Mouse (Mus musculus) hindbrain, postnatal 0 days (tissue): ENCODE results near the gene 4932438A13Rik. TPM values are rescaled to one million over a fixed set of nuclear protein-coding genes. Genes with fewer than 3 reads are reported as not detected.

Experiments used
- ATAC-seq: fragments of 200-750 bp; cut with Nextera tagmentation; 2 replicates; pipeline ENCODE4 v1.8.0; 2017; ENCODE audit warnings: mild to moderate bottlenecking, moderate TSS enrichment, moderate library complexity
- DNase-seq: peaks from one replicate; pipeline ENCODE4 v3.0.0-alpha.2; 2015; ENCODE audit warnings: low spot score
- H3K27ac ChIP-seq: fragments of 300-500 bp; sonication (generic); 2 replicates; pipeline ENCODE4 v1.5.1; 2014; ENCODE audit warnings: mild to moderate bottlenecking
- H3K27me3 ChIP-seq: fragments of 300-500 bp; sonication (generic); 2 replicates; pipeline ENCODE4 v1.6.1; 2014; ENCODE audit warnings: low read length, mixed read lengths; ENCODE audit not compliant: insufficient read depth
- H3K36me3 ChIP-seq: fragments of 300-500 bp; sonication (generic); 2 replicates; pipeline ENCODE4 v1.6.1; 2014; ENCODE audit warnings: low read length, mixed read lengths; ENCODE audit not compliant: insufficient read depth
- H3K4me1 ChIP-seq: fragments of 300-500 bp; sonication (generic); 2 replicates; pipeline ENCODE4 v1.6.1; 2014; ENCODE audit warnings: antibody characterized with exemption, low read length, mixed read lengths; ENCODE audit not compliant: insufficient read depth
- H3K4me2 ChIP-seq: fragments of 300-500 bp; sonication (generic); 2 replicates; pipeline ENCODE4 v1.6.1; 2014; ENCODE audit warnings: low read depth, mild to moderate bottlenecking, low read length, moderate library complexity, mixed read lengths
- H3K4me3 ChIP-seq: fragments of 300-500 bp; sonication (generic); 2 replicates; pipeline ENCODE4 v1.5.1; 2014; ENCODE audit warnings: low read length
- H3K9ac ChIP-seq: fragments of 300-500 bp; sonication (generic); replicated peaks from 2 replicates; pipeline ENCODE4 v1.6.1; 2014; ENCODE audit warnings: mild to moderate bottlenecking, low read length, moderate library complexity, mixed read lengths
- H3K9me3 ChIP-seq: fragments of 300-500 bp; sonication (generic); 2 replicates; pipeline ENCODE4 v1.6.1; 2016; ENCODE audit warnings: low read length, mixed read lengths
- CTCF ChIP-seq: IDR thresholded peaks from 2 replicates; pipeline ENCODE4 v1.5.1; 2016; ENCODE audit warnings: antibody characterized with exemption, control low read depth, low read depth
- WGBS: fragments of 180-500 bp; shearing (Covaris S2); extraction: QIAGEN DNeasy Blood & Tissue Kit; methylation state at CpG from one replicate; pipeline ENCODE4 v1.1.7; 2014; 5-methylcytosine and 5-hydroxymethylcytosine counted together
- polyA plus RNA-seq: library from polyadenylated mRNA; unstranded; fragments of >200 nt; fragmentation: Nextera tagmentation; extraction: Ambion mirVana; gene quantifications from 2 replicates; pipeline ENCODE4 v1.2.1, GENCODE M21; 2015
- total RNA-seq: library from RNA; depleted of rRNA; stranded (reverse); fragments of >200 nt; gene quantifications from 2 replicates; pipeline ENCODE4 v1.2.3, GENCODE M21; 2014

The 4932438A13Rik gene
- total and polyA plus RNA-seq, 2 experiments from 2014 or later: 58.9 to 75.9 TPM

- 94% methylated on average over 3 of the region's 3 CpGs for WGBS
- Histone ChIP-seq H3K27me3 (no peaks in the 10 kb centered on the region), H3K4me2 (no peak overlapping the region), H3K27ac (no peak overlapping the region), H3K4me1 (no peaks in the 10 kb centered on the region), H3K9ac (no peak overlapping the region), H3K9me3 (no peaks in the 10 kb centered on the region), H3K36me3 (peaks cover 14% of the 10 kb centered on the region), H3K4me3 (no peak overlapping the region)
- no peak for TF ChIP-seq CTCF
- ATAC-seq (no peak), DNase-seq (no peak)
Measured at GRCm38 (mm10) chr3:36905372-36905771, 42.5 kb downstream of the 4932438A13Rik start.

GRCm38 (mm10) chr3:36917832-36918231 lies 54.9 kb downstream of the 4932438A13Rik start:
- Histone ChIP-seq H3K4me1 (no peaks in the 10 kb centered on the region), H3K4me2 (no peak overlapping the region), H3K4me3 (no peak overlapping the region), H3K9ac (no peak overlapping the region), H3K27ac (no peak overlapping the region), H3K27me3 (no peaks in the 10 kb centered on the region), H3K9me3 (no peaks in the 10 kb centered on the region), H3K36me3 (peaks cover 11% of the 10 kb centered on the region)
- DNase-seq (no peak), ATAC-seq (no peak)
- no peak for TF ChIP-seq CTCF
- 88% methylated on average over 2 of the region's 2 CpGs for WGBS

GRCm38 (mm10) chr3:36918322-36918721 lies 55.4 kb downstream of the 4932438A13Rik start:
- H3K4me3 ChIP-seq: no peak overlapping the region
- H3K36me3 ChIP-seq: peaks cover 11% of the 10 kb centered on the region
- no peaks in the 10 kb centered on the region for H3K4me1 ChIP-seq
- H3K9me3 ChIP-seq: no peaks in the 10 kb centered on the region
- DNase-seq (no peak), ATAC-seq (no peak)
- no peak overlapping the region for H3K9ac ChIP-seq
- 98% methylated on average over 4 of the region's 4 CpGs for WGBS
- H3K27ac ChIP-seq: no peak overlapping the region
- no peak overlapping the region for H3K4me2 ChIP-seq
- no peaks in the 10 kb centered on the region for H3K27me3 ChIP-seq
- no peak for TF ChIP-seq CTCF

GRCm38 (mm10) chr3:36941572-36941971 lies 78.7 kb downstream of the 4932438A13Rik start:
- Histone ChIP-seq H3K4me3 (no peak overlapping the region), H3K36me3 (peaks cover 6% of the 10 kb centered on the region; the same call in 1 of the 2 replicates), H3K4me1 (no peaks in the 10 kb centered on the region), H3K27ac (no peak overlapping the region), H3K9ac (no peak overlapping the region), H3K9me3 (no peaks in the 10 kb centered on the region), H3K27me3 (no peaks in the 10 kb centered on the region), H3K4me2 (no peak overlapping the region)
- no peak for DNase-seq
- no peak for TF ChIP-seq CTCF
- no peak for ATAC-seq
- 23% methylated on average over 5 of the region's 5 CpGs for WGBS

- no peak for TF ChIP-seq CTCF
- no peak for ATAC-seq
- H3K27me3 ChIP-seq: no peaks in the 10 kb centered on the region
- no peaks in the 10 kb centered on the region for H3K4me1 ChIP-seq
- peaks cover 2% of the 10 kb centered on the region; the same call in 1 of the 2 replicates for H3K36me3 ChIP-seq
- H3K4me3 ChIP-seq: no peak overlapping the region
- H3K27ac ChIP-seq: no peak overlapping the region
- 67% methylated on average over 6 of the region's 6 CpGs for WGBS
- DNase-seq: peak; percentile 34
- no peaks in the 10 kb centered on the region for H3K9me3 ChIP-seq
- H3K9ac ChIP-seq: no peak overlapping the region
- H3K4me2 ChIP-seq: no peak overlapping the region
Measured at GRCm38 (mm10) chr3:36942108-36942507, 79.2 kb downstream of the 4932438A13Rik start.

GRCm38 (mm10) chr3:36943706-36944105 lies 80.8 kb downstream of the 4932438A13Rik start:
- Histone ChIP-seq H3K9me3 (no peaks in the 10 kb centered on the region), H3K27ac (no peak overlapping the region), H3K9ac (no peak overlapping the region), H3K36me3 (peaks cover 10% of the 10 kb centered on the region), H3K4me3 (no peak overlapping the region), H3K27me3 (no peaks in the 10 kb centered on the region), H3K4me2 (no peak overlapping the region), H3K4me1 (no peaks in the 10 kb centered on the region)
- DNase-seq (no peak), ATAC-seq (no peak)
- TF ChIP-seq CTCF: no peak

GRCm38 (mm10) chr3:37037979-37038378 lies 175.1 kb downstream of the 4932438A13Rik start:
- H3K4me3 ChIP-seq: no peak overlapping the region
- no peak overlapping the region for H3K4me2 ChIP-seq
- DNase-seq (no peak), ATAC-seq (no peak)
- no peak overlapping the region for H3K9ac ChIP-seq
- no peaks in the 10 kb centered on the region for H3K9me3 ChIP-seq
- WGBS: 89% methylated on average over 2 of the region's 2 CpGs
- no peaks in the 10 kb centered on the region for H3K27me3 ChIP-seq
- no peak for TF ChIP-seq CTCF
- H3K4me1 ChIP-seq: no peaks in the 10 kb centered on the region
- H3K27ac ChIP-seq: no peak overlapping the region
- H3K36me3 ChIP-seq: peaks cover 25% of the 10 kb centered on the region

- no peaks in the 10 kb centered on the region for H3K4me1 ChIP-seq
- H3K27me3 ChIP-seq: no peaks in the 10 kb centered on the region
- DNase-seq (no peak), ATAC-seq (no peak)
- H3K27ac ChIP-seq: no peak overlapping the region
- H3K9me3 ChIP-seq: no peaks in the 10 kb centered on the region
- no peak overlapping the region for H3K9ac ChIP-seq
- no peak for TF ChIP-seq CTCF
- peaks cover 32% of the 10 kb centered on the region for H3K36me3 ChIP-seq
- no peak overlapping the region for H3K4me3 ChIP-seq
- H3K4me2 ChIP-seq: no peak overlapping the region
Measured at GRCm38 (mm10) chr3:37039811-37040210, 176.9 kb downstream of the 4932438A13Rik start.
